Mouse (Mus musculus): ENCODE results near the gene B130006D01Rik.

DNA sequence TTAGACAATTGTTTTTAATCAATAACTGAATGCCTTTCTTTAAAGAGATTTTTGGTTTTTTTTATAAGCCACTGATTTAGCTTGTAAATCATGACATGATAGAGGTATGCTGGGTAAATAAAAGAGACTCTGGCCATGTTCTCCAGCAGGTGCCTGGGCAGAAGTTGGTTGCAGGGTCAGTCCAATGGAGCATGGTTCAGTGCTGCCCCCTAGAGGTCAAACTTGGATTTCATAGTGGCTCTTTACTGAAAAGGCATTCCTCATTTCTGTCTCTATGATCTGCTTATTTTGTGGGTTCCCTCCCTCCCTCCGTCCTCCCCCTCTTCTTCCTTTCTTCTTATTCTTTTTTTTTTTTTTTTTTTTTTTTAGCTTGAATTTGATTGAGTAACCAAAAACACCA lies 27.6 kb downstream of the B130006D01Rik start:
- TF ChIP-seq CTCF (IDR thresholded peaks at IDR 0.05; ENCODE audit: low read depth): peak; percentile 89
- TF ChIP-seq EP300 (IDR thresholded peaks at IDR 0.05; ENCODE audit: low read depth): no peak
